Mouse (Mus musculus): ENCODE data around the gene Nme7.

- TF ChIP-seq POLR2A (IDR thresholded peaks at IDR 0.05; ENCODE audit: insufficient read length, low read depth) (no peak), REST (IDR thresholded peaks at IDR 0.05; ENCODE audit: insufficient read depth, insufficient read length) (no peak), USF1 (IDR thresholded peaks at IDR 0.05; ENCODE audit: low read depth) (no peak), MAX (IDR thresholded peaks at IDR 0.05; ENCODE audit: low read depth) (no peak)
These were observed 141.8 kb downstream of the Nme7 start for GRCm38 (mm10) chr1:164445620-164446162.

Data from myocyte (in vitro differentiated cells).